Mouse (Mus musculus): Measurements from ENCODE around the gene Olfr624. TPM values are rescaled to one million over a fixed set of nuclear protein-coding genes. Genes with fewer than 3 reads are reported as not detected.

The Olfr624 gene
- 0.01 TPM in 1 of 2 replicates, not detected in the other for polyA plus RNA-seq (2012; rRNA removed)

DNA sequence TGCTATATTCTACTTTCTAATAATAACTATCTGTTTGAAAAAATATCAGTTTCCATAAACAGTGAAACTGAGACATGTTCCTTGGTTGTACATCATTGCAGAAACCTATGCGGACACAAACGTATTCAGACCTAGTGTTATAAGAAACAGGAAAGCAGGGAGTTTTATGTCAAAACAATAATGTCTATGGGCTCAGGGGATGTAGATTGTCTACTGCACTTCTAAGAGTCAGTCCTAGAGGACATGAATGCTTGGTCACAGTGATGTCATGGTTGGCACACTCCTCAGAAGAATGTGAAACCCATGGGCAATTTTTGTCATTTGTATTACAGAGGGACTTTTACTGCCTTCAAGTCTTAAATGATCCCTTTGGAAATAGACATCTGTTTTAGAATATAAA, at the start of gene Olfr624:
Gene Olfr624, minus strand, starts transcription at position 101 of the 400 bp plus-strand sequence.

DNA sequence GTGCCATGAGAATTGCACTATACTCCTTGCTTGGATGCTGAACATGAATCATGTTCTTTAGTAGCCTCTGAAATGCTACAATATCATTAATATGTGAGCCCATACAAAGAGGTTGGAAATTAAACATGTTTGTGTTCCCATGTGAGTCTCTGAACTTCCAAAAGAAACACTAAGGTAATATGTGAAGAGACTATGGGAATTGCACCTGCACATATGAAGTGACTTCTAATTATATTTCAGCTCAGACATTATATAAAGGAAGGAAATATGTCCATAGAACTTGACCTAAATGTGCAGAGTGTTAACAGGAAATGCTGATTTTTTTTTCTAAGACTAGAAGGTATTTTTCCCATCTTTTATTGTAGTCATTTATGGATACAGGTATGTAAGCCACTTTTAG, 43.4 kb upstream of the Olfr624 start, which contains the start of gene Olfr243:
Gene Olfr243, plus strand, starts transcription at position 301 of the 400 bp plus-strand sequence.

GRCm38 (mm10) chr7:103682420-103682819, 11.4 kb upstream of the Olfr624 start, which contains the start of gene Olfr625-ps1:
TSS of gene Olfr625-ps1 (plus strand) at chr7:103682720.

GRCm38 (mm10) chr7:103663598-103663997, 7.4 kb downstream of the Olfr624 start, which contains the start of gene Olfr623:
TSS of gene Olfr623 (minus strand) at chr7:103663698.

GRCm38 (mm10) chr7:103642602-103643001, 28.4 kb downstream of the Olfr624 start, which contains the start of gene Olfr622:
TSS of gene Olfr622 (minus strand) at chr7:103642702.

Other genes starting within 250 kb of the Olfr624 start
- not detected in 2 replicates for gene Olfr605, start 225.8 kb downstream of the Olfr624 start, polyA plus RNA-seq (2012; rRNA removed)
- not detected in 2 replicates for gene Olfr606, start 222.1 kb downstream of the Olfr624 start, polyA plus RNA-seq (2012; rRNA removed)
- gene Olfr607, start 207.0 kb downstream of the Olfr624 start, polyA plus RNA-seq (2012; rRNA removed): not detected in 2 replicates
- not detected in 2 replicates for gene Olfr608, start 201.3 kb downstream of the Olfr624 start, polyA plus RNA-seq (2012; rRNA removed)
- gene Olfr609, start 173.1 kb downstream of the Olfr624 start, polyA plus RNA-seq (2012; rRNA removed): not detected in 2 replicates
- gene Olfr610, start 159.1 kb downstream of the Olfr624 start, polyA plus RNA-seq (2012; rRNA removed): not detected in 2 replicates
- gene Olfr611, start 150.3 kb downstream of the Olfr624 start, polyA plus RNA-seq (2012; rRNA removed): not detected in 2 replicates
- gene Olfr612, start 128.5 kb downstream of the Olfr624 start, polyA plus RNA-seq (2012; rRNA removed): not detected in 2 replicates
- not detected in 2 replicates for gene Olfr613, start 123.1 kb downstream of the Olfr624 start, polyA plus RNA-seq (2012; rRNA removed)
- gene Olfr615, start 115.1 kb downstream of the Olfr624 start, polyA plus RNA-seq (2012; rRNA removed): not detected in 2 replicates
- gene Olfr616, start 102.0 kb downstream of the Olfr624 start, polyA plus RNA-seq (2012; rRNA removed): not detected in 2 replicates
- gene Olfr617, start 98.1 kb downstream of the Olfr624 start, polyA plus RNA-seq (2012; rRNA removed): not detected in 2 replicates
- gene Olfr618, start 81.1 kb downstream of the Olfr624 start, polyA plus RNA-seq (2012; rRNA removed): 0.08 TPM in 1 of 2 replicates, not detected in the other
- gene Olfr619, start 70.6 kb downstream of the Olfr624 start, polyA plus RNA-seq (2012; rRNA removed): not detected in 2 replicates
- not detected in 2 replicates for gene Olfr620, start 58.7 kb downstream of the Olfr624 start, polyA plus RNA-seq (2012; rRNA removed)
- gene Olfr622, start 28.5 kb downstream of the Olfr624 start, polyA plus RNA-seq (2012; rRNA removed): 0.06 TPM in 1 of 2 replicates, not detected in the other
- gene Olfr623, start 7.5 kb downstream of the Olfr624 start, polyA plus RNA-seq (2012; rRNA removed): not detected in 2 replicates
- not detected in 2 replicates for gene Olfr625-ps1, start 11.5 kb upstream of the Olfr624 start, polyA plus RNA-seq (2012; rRNA removed)
- gene Olfr243, start 43.5 kb upstream of the Olfr624 start, polyA plus RNA-seq (2012; rRNA removed): not detected in 2 replicates
- gene Olfr628, start 59.2 kb upstream of the Olfr624 start, polyA plus RNA-seq (2012; rRNA removed): not detected in 2 replicates
- gene Olfr629, start 73.8 kb upstream of the Olfr624 start, polyA plus RNA-seq (2012; rRNA removed): not detected in 2 replicates
- gene Olfr630, start 86.1 kb upstream of the Olfr624 start, polyA plus RNA-seq (2012; rRNA removed): not detected in 2 replicates
- gene Olfr69, start 100.4 kb upstream of the Olfr624 start, polyA plus RNA-seq (2012; rRNA removed): not detected in 2 replicates
- not detected in 2 replicates for gene Olfr68, start 108.5 kb upstream of the Olfr624 start, polyA plus RNA-seq (2012; rRNA removed)
- not detected in 2 replicates for gene Olfr67, start 120.6 kb upstream of the Olfr624 start, polyA plus RNA-seq (2012; rRNA removed)
- 762 and 1,375 TPM in 2 replicates for gene Hbb-bt, start 142.8 kb upstream of the Olfr624 start, polyA plus RNA-seq (2012; rRNA removed)
- gene Hbb-bs, start 156.9 kb upstream of the Olfr624 start, polyA plus RNA-seq (2012; rRNA removed): 2,826 and 5,558 TPM in 2 replicates
- gene Hbb-bh2, start 169.3 kb upstream of the Olfr624 start, polyA plus RNA-seq (2012; rRNA removed): not detected in 2 replicates
- 7.1 and 8.0 TPM in 2 replicates for gene Hbb-bh1, start 172.0 kb upstream of the Olfr624 start, polyA plus RNA-seq (2012; rRNA removed)
- gene Hbb-y, start 182.0 kb upstream of the Olfr624 start, polyA plus RNA-seq (2012; rRNA removed): 602 and 840 TPM in 2 replicates
- gene Olfr66, start 215.1 kb upstream of the Olfr624 start, polyA plus RNA-seq (2012; rRNA removed): not detected in 2 replicates
- gene Olfr64, start 223.3 kb upstream of the Olfr624 start, polyA plus RNA-seq (2012; rRNA removed): not detected in 2 replicates
- gene Olfr65, start 232.3 kb upstream of the Olfr624 start, polyA plus RNA-seq (2012; rRNA removed): not detected in 2 replicates

Measured in central nervous system, embryonic 14 days (tissue).